Mouse (Mus musculus): ENCODE data around the gene Abca7. TPM values are rescaled to one million over a fixed set of nuclear protein-coding genes. Genes with fewer than 3 reads are reported as not detected.

The Abca7 gene
- 79.5 and 83.5 TPM in 2 replicates for polyA plus RNA-seq (2012; rRNA removed)

DNA sequence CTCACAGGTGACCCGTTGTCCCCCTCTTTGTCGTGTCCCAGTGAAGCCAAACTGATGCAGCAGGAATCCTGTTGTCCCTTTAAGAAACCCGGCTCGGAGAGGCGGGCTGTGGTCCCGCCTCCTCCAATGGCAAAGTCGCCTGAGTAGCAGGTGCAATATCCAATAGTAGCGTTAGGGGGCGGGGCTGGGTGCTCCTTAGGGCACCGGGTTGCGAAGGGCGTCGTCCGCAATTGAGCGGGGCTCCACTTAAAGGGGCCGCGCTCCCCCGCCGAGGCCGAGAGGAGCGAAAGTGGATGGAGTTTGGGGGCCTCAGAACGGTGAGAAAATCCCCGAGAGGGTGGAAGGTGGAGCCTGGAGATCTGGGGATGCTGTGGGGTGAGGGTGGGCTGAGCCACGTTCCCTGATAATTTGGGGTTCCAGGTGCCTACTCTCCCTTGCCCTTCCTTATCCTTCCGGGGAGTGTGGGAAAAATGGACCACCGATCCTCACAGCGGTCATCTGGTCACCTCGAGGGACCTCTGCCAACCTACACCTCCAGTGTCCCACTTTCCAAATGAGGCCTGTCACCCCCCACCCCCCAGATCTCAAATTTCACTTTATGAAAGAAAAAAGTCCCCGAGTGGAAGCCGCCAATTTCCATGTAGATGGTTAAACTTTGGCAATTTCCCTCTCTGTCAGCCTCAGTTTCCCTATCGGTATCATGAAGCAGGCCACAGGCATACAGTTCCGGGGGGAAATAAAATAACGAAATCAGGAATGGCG is at the start of gene Abca7:
TSS of gene Abca7 (plus strand) at position 223 of the 762 bp plus-strand sequence.
- TF ChIP-seq POLR2A (IDR thresholded peaks at IDR 0.05; ENCODE audit: control insufficient read depth, extremely low read depth, insufficient read depth, low read length, poor library complexity) (no peak; the same call in 1 of the 2 replicates), CTCF (IDR thresholded peaks at IDR 0.05; ENCODE audit: borderline replicate concordance, control insufficient read depth, extremely low read depth, insufficient read depth, low read length, poor library complexity) (peak; percentile 58; the same call in 1 of the 2 replicates)
- peak; percentile 98 for DNase-seq
- no peaks in the 10 kb centered on the region for H3K27me3 ChIP-seq (ENCODE audit: control insufficient read depth, insufficient read depth, low read length)
- peak within 1 kb of the TSS; percentile 51; the same call in 1 of the 2 replicates for H3K27ac ChIP-seq (ENCODE audit: control insufficient read depth, insufficient read depth, low read length)
- peak within 1 kb of the TSS; percentile 60 for H3K4me3 ChIP-seq (ENCODE audit: control insufficient read depth, insufficient read depth, low read length)
- H3K4me1 ChIP-seq (replicated peaks; ENCODE audit: control insufficient read depth, insufficient read depth, low read length), result peaks cover 27% of the 10 kb centered on the region
- WGBS, result under 1% methylated on average over 33 of the region's 34 CpGs
- peaks cover 16% of the 10 kb centered on the region for H3K36me3 ChIP-seq (ENCODE audit: control insufficient read depth, insufficient read depth, low read length)

DNA sequence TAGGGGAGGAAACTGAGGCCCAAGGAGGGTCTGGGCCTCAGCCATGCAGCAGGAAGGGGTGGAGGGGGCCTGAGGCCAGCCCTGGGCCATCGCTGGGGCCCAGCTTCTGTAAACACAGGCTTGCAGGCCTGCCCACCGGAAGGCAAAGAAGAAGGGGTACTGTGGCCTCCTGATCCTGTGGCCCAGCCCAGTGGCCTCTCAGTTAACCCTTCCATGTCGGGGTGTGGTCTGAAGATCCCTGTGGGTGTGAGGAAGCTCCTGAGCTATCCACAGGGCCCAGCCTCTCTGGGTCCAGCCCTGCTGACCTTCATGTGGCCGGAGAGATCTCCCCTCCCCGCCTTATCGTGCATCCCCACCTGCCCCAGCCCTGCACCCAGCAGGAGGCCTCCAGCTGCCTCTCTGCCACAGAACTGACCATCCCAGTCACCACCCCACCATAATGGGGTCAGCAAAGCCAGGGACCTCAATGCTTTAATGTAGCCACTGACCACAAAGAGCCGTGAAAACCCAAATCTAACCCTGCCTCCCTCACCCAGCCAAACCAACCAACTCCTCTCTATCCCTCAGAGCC is 49.5 kb upstream of the Abca7 start:
- Histone ChIP-seq H3K27ac (ENCODE audit: control insufficient read depth, insufficient read depth, low read length) (no peak overlapping the region), H3K27me3 (ENCODE audit: control insufficient read depth, insufficient read depth, low read length) (no peaks in the 10 kb centered on the region), H3K36me3 (ENCODE audit: control insufficient read depth, insufficient read depth, low read length) (no peaks in the 10 kb centered on the region), H3K4me3 (ENCODE audit: control insufficient read depth, insufficient read depth, low read length) (no peak overlapping the region), H3K4me1 (replicated peaks; ENCODE audit: control insufficient read depth, insufficient read depth, low read length) (no peaks in the 10 kb centered on the region)
- whole genome bisulfite sequencing, result 74% methylated on average over 7 of the region's 7 CpGs
- DNase-seq, result no peak
- TF ChIP-seq CTCF (IDR thresholded peaks at IDR 0.05; ENCODE audit: borderline replicate concordance, control insufficient read depth, extremely low read depth, insufficient read depth, low read length, poor library complexity), result no peak
- no peak for TF ChIP-seq POLR2A (IDR thresholded peaks at IDR 0.05; ENCODE audit: control insufficient read depth, extremely low read depth, insufficient read depth, low read length, poor library complexity)

DNA sequence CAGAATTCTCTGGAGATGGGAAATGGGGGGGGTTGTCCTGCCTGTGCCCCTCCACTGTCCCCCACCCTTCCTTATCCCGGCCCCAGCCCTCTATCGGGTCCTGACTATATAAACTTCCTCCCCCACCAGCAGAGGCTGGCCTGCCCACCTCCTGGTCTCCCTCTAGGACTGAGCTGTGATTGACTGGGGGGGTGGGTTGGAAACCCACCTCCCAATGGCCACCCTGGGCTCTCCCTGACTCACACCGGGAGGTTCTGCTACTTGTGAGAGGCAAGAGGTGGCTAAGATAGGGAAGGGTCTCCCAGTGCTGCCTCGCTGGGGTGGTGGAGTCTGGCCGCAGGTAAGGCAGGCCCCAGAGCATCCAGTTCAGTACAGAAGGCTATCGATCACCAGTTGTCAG is 48.8 kb upstream of the Abca7 start:
- no peaks in the 10 kb centered on the region for H3K4me1 ChIP-seq (replicated peaks; ENCODE audit: control insufficient read depth, insufficient read depth, low read length)
- H3K36me3 ChIP-seq (ENCODE audit: control insufficient read depth, insufficient read depth, low read length), result no peaks in the 10 kb centered on the region
- 89% methylated on average over 6 of the region's 6 CpGs for WGBS
- TF ChIP-seq CTCF (IDR thresholded peaks at IDR 0.05; ENCODE audit: borderline replicate concordance, control insufficient read depth, extremely low read depth, insufficient read depth, low read length, poor library complexity), result no peak
- TF ChIP-seq POLR2A (IDR thresholded peaks at IDR 0.05; ENCODE audit: control insufficient read depth, extremely low read depth, insufficient read depth, low read length, poor library complexity), result no peak
- H3K27me3 ChIP-seq (ENCODE audit: control insufficient read depth, insufficient read depth, low read length), result no peaks in the 10 kb centered on the region
- H3K27ac ChIP-seq (ENCODE audit: control insufficient read depth, insufficient read depth, low read length), result no peak overlapping the region
- no peak for DNase-seq
- no peak overlapping the region for H3K4me3 ChIP-seq (ENCODE audit: control insufficient read depth, insufficient read depth, low read length)

DNA sequence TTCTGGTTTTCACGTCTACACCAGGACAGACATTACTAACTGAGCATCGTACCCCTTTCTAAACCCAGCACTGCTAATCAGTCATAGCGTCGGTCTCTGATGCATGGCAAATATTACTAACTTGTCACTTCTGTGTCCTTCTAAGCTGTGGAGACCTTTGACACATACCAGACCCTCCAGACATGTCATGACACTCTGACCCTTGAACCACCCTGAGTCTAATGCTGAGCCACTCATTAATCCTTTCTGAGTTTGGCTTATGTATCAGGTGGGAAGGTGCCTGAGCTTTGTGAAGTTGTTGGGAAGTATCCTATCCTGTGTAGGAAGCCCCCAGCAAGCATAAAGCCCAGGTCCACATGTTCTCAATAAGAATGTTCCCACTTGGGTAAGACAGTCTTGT is 46.4 kb upstream of the Abca7 start:
- 96% methylated on average over 4 of the region's 4 CpGs for WGBS
- DNase-seq, result no peak
- Histone ChIP-seq H3K27ac (ENCODE audit: control insufficient read depth, insufficient read depth, low read length) (no peak overlapping the region), H3K4me1 (replicated peaks; ENCODE audit: control insufficient read depth, insufficient read depth, low read length) (no peaks in the 10 kb centered on the region), H3K36me3 (ENCODE audit: control insufficient read depth, insufficient read depth, low read length) (no peaks in the 10 kb centered on the region), H3K27me3 (ENCODE audit: control insufficient read depth, insufficient read depth, low read length) (no peaks in the 10 kb centered on the region), H3K4me3 (ENCODE audit: control insufficient read depth, insufficient read depth, low read length) (no peak overlapping the region)
- TF ChIP-seq CTCF (IDR thresholded peaks at IDR 0.05; ENCODE audit: borderline replicate concordance, control insufficient read depth, extremely low read depth, insufficient read depth, low read length, poor library complexity) (no peak), POLR2A (IDR thresholded peaks at IDR 0.05; ENCODE audit: control insufficient read depth, extremely low read depth, insufficient read depth, low read length, poor library complexity) (no peak)

DNA sequence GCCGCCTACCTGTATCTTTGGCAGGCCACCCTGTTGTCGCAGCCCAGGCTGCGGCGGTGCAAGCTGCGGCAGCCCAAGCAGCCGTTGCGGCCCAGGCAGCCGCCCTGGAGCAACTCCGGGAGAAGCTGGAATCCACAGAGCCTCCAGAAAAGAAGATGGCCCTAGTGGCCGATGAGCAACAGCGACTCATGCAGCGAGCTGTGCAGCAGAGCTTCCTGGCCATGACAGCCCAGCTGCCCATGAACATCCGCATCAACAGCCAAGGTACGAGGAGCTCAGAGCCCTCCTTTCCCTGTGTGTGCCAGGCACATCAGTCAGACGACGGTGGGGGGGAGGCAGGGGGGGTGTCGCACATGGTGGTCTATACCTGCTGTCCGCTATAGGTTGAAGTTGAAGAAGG is 45.6 kb upstream of the Abca7 start:
- Histone ChIP-seq H3K4me3 (ENCODE audit: control insufficient read depth, insufficient read depth, low read length) (no peak overlapping the region), H3K27me3 (ENCODE audit: control insufficient read depth, insufficient read depth, low read length) (no peaks in the 10 kb centered on the region), H3K36me3 (ENCODE audit: control insufficient read depth, insufficient read depth, low read length) (no peaks in the 10 kb centered on the region), H3K4me1 (replicated peaks; ENCODE audit: control insufficient read depth, insufficient read depth, low read length) (no peaks in the 10 kb centered on the region), H3K27ac (ENCODE audit: control insufficient read depth, insufficient read depth, low read length) (no peak overlapping the region)
- DNase-seq, result no peak
- WGBS, result 97% methylated on average over 18 of the region's 18 CpGs
- TF ChIP-seq CTCF (IDR thresholded peaks at IDR 0.05; ENCODE audit: borderline replicate concordance, control insufficient read depth, extremely low read depth, insufficient read depth, low read length, poor library complexity) (no peak), POLR2A (IDR thresholded peaks at IDR 0.05; ENCODE audit: control insufficient read depth, extremely low read depth, insufficient read depth, low read length, poor library complexity) (no peak)

DNA sequence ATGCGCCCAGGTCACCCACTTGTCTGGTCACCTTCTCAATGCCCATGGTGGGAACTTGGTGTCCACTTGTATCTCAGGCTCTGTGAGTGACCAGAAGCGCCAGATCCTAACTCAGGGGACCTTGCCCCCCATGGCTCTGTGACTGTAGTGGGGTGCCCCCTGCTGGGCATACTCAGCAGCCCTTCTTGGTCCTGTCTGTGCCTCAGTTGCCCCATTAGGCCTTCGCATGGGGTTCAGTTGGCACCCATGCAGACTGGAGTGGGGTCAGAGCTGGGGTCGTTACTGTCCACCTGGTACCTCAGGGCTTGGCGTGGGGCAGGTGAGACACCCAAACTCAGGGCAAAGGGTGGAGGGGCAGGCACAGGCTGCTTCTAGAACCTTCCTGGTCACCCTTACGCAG is 42.3 kb upstream of the Abca7 start:
- DNase-seq, result peak; percentile 51
- no peaks in the 10 kb centered on the region for H3K36me3 ChIP-seq (ENCODE audit: control insufficient read depth, insufficient read depth, low read length)
- peaks cover 2% of the 10 kb centered on the region for H3K4me1 ChIP-seq (replicated peaks; ENCODE audit: control insufficient read depth, insufficient read depth, low read length)
- TF ChIP-seq CTCF (IDR thresholded peaks at IDR 0.05; ENCODE audit: borderline replicate concordance, control insufficient read depth, extremely low read depth, insufficient read depth, low read length, poor library complexity) (peak; percentile 79), POLR2A (IDR thresholded peaks at IDR 0.05; ENCODE audit: control insufficient read depth, extremely low read depth, insufficient read depth, low read length, poor library complexity) (no peak)
- H3K27ac ChIP-seq (ENCODE audit: control insufficient read depth, insufficient read depth, low read length), result no peak overlapping the region
- H3K4me3 ChIP-seq (ENCODE audit: control insufficient read depth, insufficient read depth, low read length), result no peak overlapping the region
- H3K27me3 ChIP-seq (ENCODE audit: control insufficient read depth, insufficient read depth, low read length), result no peaks in the 10 kb centered on the region
- WGBS, result 88% methylated on average over 6 of the region's 6 CpGs
